Mouse (Mus musculus) kidney, embryonic 14.5 days (tissue): ENCODE measurements around the gene Nrgn. TPM values are rescaled to one million over a fixed set of nuclear protein-coding genes. Genes with fewer than 3 reads are reported as not detected.

Experiments
- ATAC-seq: fragments of 200-750 bp; cut with Nextera tagmentation; 2 replicates; pipeline ENCODE4 v1.8.0; 2017; ENCODE audit warnings: moderate number of reproducible peaks, mild to moderate bottlenecking, moderate TSS enrichment, moderate library complexity; ENCODE audit not compliant: low FRiP score, low TSS enrichment
- H3K27ac ChIP-seq: fragments of 300-500 bp; sonication (generic); 2 replicates; pipeline ENCODE4 v1.5.1; 2014; ENCODE audit warnings: low read depth, mild to moderate bottlenecking, low read length, moderate library complexity, mixed read lengths
- H3K27me3 ChIP-seq: fragments of 300-500 bp; sonication (generic); 2 replicates; pipeline ENCODE4 v1.6.1; 2014; ENCODE audit warnings: mild to moderate bottlenecking, low read length; ENCODE audit not compliant: control insufficient read depth, insufficient read depth
- H3K36me3 ChIP-seq: fragments of 300-500 bp; sonication (generic); 2 replicates; pipeline ENCODE4 v1.6.1; 2014; ENCODE audit warnings: low read length, mixed read lengths; ENCODE audit not compliant: control insufficient read depth, insufficient read depth
- H3K4me1 ChIP-seq: fragments of 300-500 bp; sonication (generic); 2 replicates; pipeline ENCODE4 v1.6.1; 2014; ENCODE audit warnings: low read length, mixed read lengths; ENCODE audit not compliant: control insufficient read depth, insufficient read depth
- H3K4me2 ChIP-seq: fragments of 300-500 bp; sonication (generic); replicated peaks from 2 replicates; pipeline ENCODE4 v1.6.1; 2014; ENCODE audit warnings: low read depth, mild to moderate bottlenecking, low read length
- H3K4me3 ChIP-seq: fragments of 300-500 bp; sonication (generic); 2 replicates; pipeline ENCODE4 v1.5.1; 2014; ENCODE audit warnings: mild to moderate bottlenecking, low read length
- H3K9ac ChIP-seq: fragments of 300-500 bp; sonication (generic); 2 replicates; pipeline ENCODE4 v1.6.1; 2014; ENCODE audit warnings: low read depth, mild to moderate bottlenecking, low read length, moderate library complexity
- H3K9me3 ChIP-seq: fragments of 300-500 bp; sonication (generic); 2 replicates; pipeline ENCODE4 v1.6.1; 2016; ENCODE audit warnings: low read length; ENCODE audit not compliant: control insufficient read depth
- WGBS: fragments of 180-500 bp; shearing (Covaris S2); extraction: QIAGEN DNeasy Blood & Tissue Kit; methylation state at CpG from one replicate; pipeline ENCODE4 v1.1.7; 2014; 5-methylcytosine and 5-hydroxymethylcytosine counted together
- polyA plus RNA-seq: library from polyadenylated mRNA; unstranded; fragments of >200 nt; fragmentation: Nextera tagmentation; extraction: Ambion mirVana; gene quantifications from 2 replicates; pipeline ENCODE4 v1.2.1, GENCODE M21; 2014

The Nrgn gene
- polyA plus RNA-seq, 1 experiment from 2014 or later: 3.4 TPM

- ATAC-seq: no peak
- 97% methylated on average over 1 of the region's 1 CpGs for WGBS
- Histone ChIP-seq H3K9ac (no peak overlapping the region), H3K4me3 (no peak overlapping the region), H3K4me2 (no peak overlapping the region), H3K4me1 (no peaks in the 10 kb centered on the region), H3K36me3 (no peaks in the 10 kb centered on the region), H3K27me3 (no peaks in the 10 kb centered on the region), H3K9me3 (no peaks in the 10 kb centered on the region), H3K27ac (no peak overlapping the region)
Observed at GRCm38 (mm10) chr9:37501170-37501569, 51.5 kb downstream of the Nrgn start.

GRCm38 (mm10) chr9:37500201-37500600 is 52.5 kb downstream of the Nrgn start:
- H3K4me1 ChIP-seq: no peaks in the 10 kb centered on the region
- no peaks in the 10 kb centered on the region for H3K27me3 ChIP-seq
- no peak overlapping the region for H3K27ac ChIP-seq
- 88% methylated on average over 3 of the region's 3 CpGs for WGBS
- H3K9ac ChIP-seq: no peak overlapping the region
- no peak overlapping the region for H3K4me2 ChIP-seq
- no peaks in the 10 kb centered on the region for H3K36me3 ChIP-seq
- no peak overlapping the region for H3K4me3 ChIP-seq
- no peaks in the 10 kb centered on the region for H3K9me3 ChIP-seq
- no peak for ATAC-seq

GRCm38 (mm10) chr9:37496325-37496724 is 56.4 kb downstream of the Nrgn start:
- ATAC-seq: no peak
- H3K27ac ChIP-seq: no peak overlapping the region

DNA sequence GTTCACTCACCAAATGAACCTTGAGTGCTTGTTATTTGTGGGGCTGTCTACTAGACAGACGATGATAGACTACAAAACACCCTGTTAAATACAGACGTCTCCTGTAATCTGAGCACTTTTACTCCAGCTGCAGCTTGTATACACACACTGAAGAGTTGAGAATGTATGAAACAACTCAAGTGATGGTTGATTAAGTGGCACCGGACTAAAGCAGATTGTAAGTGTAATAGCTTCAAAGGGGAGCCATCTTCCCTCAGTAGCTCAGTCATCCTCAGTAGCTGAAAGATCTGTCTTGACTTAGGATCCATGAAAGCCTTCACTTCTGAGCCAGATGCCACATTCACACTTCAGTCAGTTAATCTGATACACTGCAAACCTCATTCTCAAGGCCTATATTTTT is 56.9 kb downstream of the Nrgn start:
- Histone ChIP-seq H3K4me1 (0 out of 2 replicates have a peak, but pooled peaks cover under 1% of the 10 kb centered on the region), H3K4me3 (no peak overlapping the region), H3K9ac (no peak overlapping the region), H3K9me3 (no peaks in the 10 kb centered on the region), H3K27ac (no peak overlapping the region), H3K4me2 (no peak overlapping the region), H3K36me3 (peaks cover 3% of the 10 kb centered on the region; the same call in 1 of the 2 replicates), H3K27me3 (no peaks in the 10 kb centered on the region)
- WGBS: 51% methylated on average over 3 of the region's 3 CpGs
- ATAC-seq: no peak

More at GRCm38 (mm10) chr9:37496325-37496724, 56.4 kb downstream of the Nrgn start:
- Histone ChIP-seq H3K9me3 (no peaks in the 10 kb centered on the region), H3K27me3 (no peaks in the 10 kb centered on the region), H3K4me1 (no peaks in the 10 kb centered on the region), H3K9ac (no peak overlapping the region), H3K4me2 (no peak overlapping the region), H3K36me3 (peaks cover 3% of the 10 kb centered on the region; the same call in 1 of the 2 replicates), H3K4me3 (no peak overlapping the region)

Other genes starting within 250 kb of the Nrgn start
- 5.8 and 8.2 TPM in 2 replicates for gene Ccdc15, start 204.5 kb downstream of the Nrgn start, polyA plus RNA-seq
- gene Hepacam, start 185.6 kb downstream of the Nrgn start, polyA plus RNA-seq: not detected in 2 replicates
- 10.5 and 11.9 TPM in 2 replicates for gene Robo4, start 151.0 kb downstream of the Nrgn start, polyA plus RNA-seq
- gene Robo3, start 119.7 kb downstream of the Nrgn start, polyA plus RNA-seq: 0.09 and 0.11 TPM in 2 replicates
- 28.5 and 33.2 TPM in 2 replicates for gene Msantd2, start 63.6 kb downstream of the Nrgn start, polyA plus RNA-seq
- gene Esam, start 24.8 kb downstream of the Nrgn start, polyA plus RNA-seq: 49.7 and 61.8 TPM in 2 replicates
- 1.1 and 1.3 TPM in 2 replicates for gene Vsig2, start 13.6 kb downstream of the Nrgn start, polyA plus RNA-seq
- 6.8 and 10.8 TPM in 2 replicates for gene Siae, start 2.8 kb upstream of the Nrgn start, polyA plus RNA-seq
- gene Spa17, start 60.8 kb upstream of the Nrgn start, polyA plus RNA-seq: 6.7 and 8.0 TPM in 2 replicates
- gene Tbrg1, start 104.4 kb upstream of the Nrgn start, polyA plus RNA-seq: 135 and 142 TPM in 2 replicates
- gene Panx3, start 116.3 kb upstream of the Nrgn start, polyA plus RNA-seq: not detected in 2 replicates
- gene Olfr160, start 163.3 kb upstream of the Nrgn start, polyA plus RNA-seq: not detected in 2 replicates
- gene Olfr874, start 192.2 kb upstream of the Nrgn start, polyA plus RNA-seq: not detected in 2 replicates
- not detected in 2 replicates for gene Olfr875, start 219.0 kb upstream of the Nrgn start, polyA plus RNA-seq